Mouse (Mus musculus) heart, embryonic 12.5 days (tissue): Measurements from ENCODE around the gene Wdr46. TPM values are rescaled to one million over a fixed set of nuclear protein-coding genes. Genes with fewer than 3 reads are reported as not detected.
"Not testable (repeated sequence)": the region's sequence is repeated elsewhere in the genome, so short reads cannot be mapped to it uniquely, and the experiment has no call there.

Experiments
- ATAC-seq: fragments of 200-750 bp; cut with Nextera tagmentation; 2 replicates; pipeline ENCODE4 v1.8.0; 2017; ENCODE audit warnings: moderate TSS enrichment, moderate library complexity; ENCODE audit not compliant: insufficient number of reproducible peaks, low FRiP score
- H3K27ac ChIP-seq: fragments of 300-500 bp; sonication (generic); 2 replicates; pipeline ENCODE4 v1.5.1; 2016; ENCODE audit warnings: mild to moderate bottlenecking, moderate library complexity; ENCODE audit not compliant: poor library complexity, severe bottlenecking
- H3K27me3 ChIP-seq: fragments of 300-500 bp; sonication (generic); replicated peaks from 2 replicates; pipeline ENCODE4 v1.6.1; 2016; ENCODE audit warnings: mild to moderate bottlenecking, moderate library complexity
- H3K36me3 ChIP-seq: fragments of 300-500 bp; sonication (generic); 2 replicates; pipeline ENCODE4 v1.6.1; 2016; ENCODE audit warnings: mild to moderate bottlenecking, moderate library complexity
- H3K4me1 ChIP-seq: fragments of 300-500 bp; sonication (generic); replicated peaks from 2 replicates; pipeline ENCODE4 v1.6.1; 2016; ENCODE audit warnings: mild to moderate bottlenecking
- H3K4me2 ChIP-seq: fragments of 300-500 bp; sonication (generic); 2 replicates; pipeline ENCODE4 v1.6.1; 2016; ENCODE audit warnings: mild to moderate bottlenecking, moderate library complexity
- H3K4me3 ChIP-seq: fragments of 300-500 bp; sonication (generic); 2 replicates; pipeline ENCODE4 v1.5.1; 2016; ENCODE audit warnings: mild to moderate bottlenecking
- H3K9ac ChIP-seq: fragments of 300-500 bp; sonication (generic); 2 replicates; pipeline ENCODE4 v1.6.1; 2016; ENCODE audit warnings: mild to moderate bottlenecking, moderate library complexity
- H3K9me3 ChIP-seq: fragments of 300-500 bp; sonication (generic); replicated peaks from 2 replicates; pipeline ENCODE4 v1.6.1; 2016; ENCODE audit warnings: mild to moderate bottlenecking, moderate library complexity
- WGBS: fragments of 180-500 bp; shearing (Covaris S2); methylation state at CpG from one replicate; pipeline ENCODE4 v1.1.7; 2016; 5-methylcytosine and 5-hydroxymethylcytosine counted together
- polyA plus RNA-seq: library from polyadenylated mRNA; unstranded; fragments of >200 nt; fragmentation: Nextera tagmentation; extraction: Ambion mirVana; gene quantifications from 2 replicates; pipeline ENCODE4 v1.2.1, GENCODE M21; 2016

The Wdr46 gene
- polyA plus RNA-seq = 25.3 and 26.5 TPM in 2 replicates

- Histone ChIP-seq H3K27me3 (no peaks in the 10 kb centered on the region), H3K36me3 (peaks cover 61% of the 10 kb centered on the region), H3K27ac (no peak within 1 kb of the TSS), H3K4me2 (peak within 1 kb of the TSS; percentile 92), H3K9me3 (no peaks in the 10 kb centered on the region), H3K9ac (peak within 1 kb of the TSS; percentile 93), H3K4me3 (peak within 1 kb of the TSS; percentile 82), H3K4me1 (peaks cover 19% of the 10 kb centered on the region)
- WGBS = under 1% methylated on average over 36 of the region's 36 CpGs
- ATAC-seq = peak; percentile 86
These were observed at the start of gene Wdr46, which contains the start of gene Pfdn6 for GRCm38 (mm10) chr17:33940206-33940805. Gene Wdr46 (plus strand): TSS chr17:33940660. Gene Pfdn6 (minus strand): TSS chr17:33940343.

- no peak overlapping the region for H3K27ac ChIP-seq
- WGBS = 57% methylated on average over 2 of the region's 2 CpGs
These were observed 49.1 kb upstream of the Wdr46 start for GRCm38 (mm10) chr17:33891357-33891756.

GRCm38 (mm10) chr17:33891892-33892291, 48.6 kb upstream of the Wdr46 start:
- WGBS = 68% methylated on average over 6 of the region's 6 CpGs
- H3K9me3 ChIP-seq = not testable (repeated sequence)

More at GRCm38 (mm10) chr17:33891357-33891756, 49.1 kb upstream of the Wdr46 start:
- H3K4me2 ChIP-seq = no peak overlapping the region
- H3K27me3 ChIP-seq = 0 out of 2 replicates have a peak, but pooled peaks cover 2% of the 10 kb centered on the region
- H3K9ac ChIP-seq = no peak overlapping the region
- ATAC-seq = no peak
- peaks cover 20% of the 10 kb centered on the region for H3K4me1 ChIP-seq
- peaks cover 7% of the 10 kb centered on the region for H3K36me3 ChIP-seq
- no peaks in the 10 kb centered on the region for H3K9me3 ChIP-seq
- no peak overlapping the region for H3K4me3 ChIP-seq

GRCm38 (mm10) chr17:33892429-33892828, 48.0 kb upstream of the Wdr46 start:
- H3K4me1 ChIP-seq = peaks cover 19% of the 10 kb centered on the region
- WGBS = 38% methylated on average over 7 of the region's 7 CpGs
- H3K4me2 ChIP-seq = no peak overlapping the region
- no peak overlapping the region for H3K9ac ChIP-seq
- H3K27ac ChIP-seq = no peak overlapping the region
- 0 out of 2 replicates have a peak, but pooled peaks cover 2% of the 10 kb centered on the region for H3K27me3 ChIP-seq
- no peaks in the 10 kb centered on the region for H3K36me3 ChIP-seq
- ATAC-seq = no peak
- H3K4me3 ChIP-seq = no peak overlapping the region
- H3K9me3 ChIP-seq = no peaks in the 10 kb centered on the region

More at GRCm38 (mm10) chr17:33891892-33892291, 48.6 kb upstream of the Wdr46 start:
- ATAC-seq, H3K27me3 ChIP-seq, H3K36me3 ChIP-seq, H3K4me3 ChIP-seq, H3K4me2 ChIP-seq, H3K27ac ChIP-seq, H3K9ac ChIP-seq: not testable (repeated sequence)
- H3K4me1 ChIP-seq = peaks cover 20% of the 10 kb centered on the region

- H3K36me3 ChIP-seq, ATAC-seq, H3K9ac ChIP-seq, H3K4me2 ChIP-seq, H3K27me3 ChIP-seq, H3K27ac ChIP-seq, H3K4me3 ChIP-seq, H3K9me3 ChIP-seq: not testable (repeated sequence)
- H3K4me1 ChIP-seq = peaks cover 13% of the 10 kb centered on the region
- WGBS = 75% methylated on average over 4 of the region's 4 CpGs
These were observed 47.4 kb upstream of the Wdr46 start for GRCm38 (mm10) chr17:33893011-33893410.

- ATAC-seq = no peak
- WGBS = 41% methylated on average over 6 of the region's 6 CpGs
- H3K4me1 ChIP-seq = peaks cover 7% of the 10 kb centered on the region; the same call in 1 of the 2 replicates
- no peak overlapping the region for H3K4me2 ChIP-seq
- H3K27ac ChIP-seq = no peak overlapping the region
- no peaks in the 10 kb centered on the region for H3K9me3 ChIP-seq
- H3K9ac ChIP-seq = no peak overlapping the region
- H3K36me3 ChIP-seq = no peaks in the 10 kb centered on the region
- H3K4me3 ChIP-seq = no peak overlapping the region
- 0 out of 2 replicates have a peak, but pooled peaks cover 2% of the 10 kb centered on the region for H3K27me3 ChIP-seq
These were observed 43.2 kb upstream of the Wdr46 start for GRCm38 (mm10) chr17:33897114-33897794.

GRCm38 (mm10) chr17:33898193-33898592, 42.3 kb upstream of the Wdr46 start:
- H3K4me2 ChIP-seq, H3K9ac ChIP-seq, H3K9me3 ChIP-seq, ATAC-seq, H3K4me3 ChIP-seq, H3K27ac ChIP-seq, H3K27me3 ChIP-seq, H3K36me3 ChIP-seq, H3K4me1 ChIP-seq: not testable (repeated sequence)
- 81% methylated on average over 4 of the region's 4 CpGs for WGBS

- no peaks in the 10 kb centered on the region for H3K36me3 ChIP-seq
- H3K27ac ChIP-seq = peak overlapping the region; percentile 40; the same call in 1 of the 2 replicates
- no peak overlapping the region for H3K9ac ChIP-seq
- H3K9me3 ChIP-seq = no peaks in the 10 kb centered on the region
- WGBS = 73% methylated on average over 4 of the region's 4 CpGs
- no peak overlapping the region for H3K4me2 ChIP-seq
- no peak overlapping the region for H3K4me3 ChIP-seq
- ATAC-seq = peak; percentile 71; the same call in 1 of the 2 replicates
- H3K4me1 ChIP-seq = peaks cover 7% of the 10 kb centered on the region; the same call in 1 of the 2 replicates
- no peaks in the 10 kb centered on the region for H3K27me3 ChIP-seq
These were observed 40.8 kb upstream of the Wdr46 start for GRCm38 (mm10) chr17:33899642-33900041.

- 0 out of 2 replicates have a peak overlapping the region, but pooled peaks have one; percentile 35 for H3K9ac ChIP-seq
- no peaks in the 10 kb centered on the region for H3K9me3 ChIP-seq
- no peak overlapping the region for H3K27ac ChIP-seq
- H3K4me1 ChIP-seq = peaks cover 7% of the 10 kb centered on the region; the same call in 1 of the 2 replicates
- WGBS = 57% methylated on average over 7 of the region's 7 CpGs
- H3K36me3 ChIP-seq = no peaks in the 10 kb centered on the region
- H3K4me3 ChIP-seq = no peak overlapping the region
- no peak overlapping the region for H3K4me2 ChIP-seq
- no peaks in the 10 kb centered on the region for H3K27me3 ChIP-seq
- ATAC-seq = no peak
These were observed 40.0 kb upstream of the Wdr46 start for GRCm38 (mm10) chr17:33900281-33900988.

GRCm38 (mm10) chr17:33900989-33901314, 39.5 kb upstream of the Wdr46 start:
- H3K9ac ChIP-seq = no peak overlapping the region
- no peak overlapping the region for H3K4me3 ChIP-seq
- peaks cover 7% of the 10 kb centered on the region; the same call in 1 of the 2 replicates for H3K4me1 ChIP-seq
- H3K9me3 ChIP-seq = no peaks in the 10 kb centered on the region
- H3K4me2 ChIP-seq = no peak overlapping the region
- no peaks in the 10 kb centered on the region for H3K36me3 ChIP-seq
- H3K27me3 ChIP-seq = no peaks in the 10 kb centered on the region
- ATAC-seq = no peak
- WGBS = 70% methylated on average over 4 of the region's 4 CpGs
- H3K27ac ChIP-seq = no peak overlapping the region

GRCm38 (mm10) chr17:33901653-33902052, 38.8 kb upstream of the Wdr46 start:
- WGBS = 55% methylated on average over 4 of the region's 4 CpGs
- no peak overlapping the region for H3K27ac ChIP-seq
- no peak overlapping the region for H3K4me2 ChIP-seq
- no peak overlapping the region for H3K4me3 ChIP-seq
- H3K9me3 ChIP-seq = no peaks in the 10 kb centered on the region
- peaks cover 7% of the 10 kb centered on the region; the same call in 1 of the 2 replicates for H3K4me1 ChIP-seq
- H3K9ac ChIP-seq = no peak overlapping the region
- H3K36me3 ChIP-seq = no peaks in the 10 kb centered on the region
- 0 out of 2 replicates have a peak, but pooled peaks have one; percentile 38 for ATAC-seq
- H3K27me3 ChIP-seq = no peaks in the 10 kb centered on the region
